Mouse (Mus musculus) right cerebral cortex, adult 2 months (tissue): ENCODE results near the gene Nsrp1.
"Not testable (repeated sequence)": the region's sequence is repeated elsewhere in the genome, so short reads cannot be mapped to it uniquely, and the experiment has no call there.

Experiments used
- DNase-seq, 2 experiments: peaks; one replicate each; pipeline ENCODE4 v3.0.0; 2021 to 2022; ENCODE audit warnings: low spot score in 2 of 2

The Nsrp1 gene

GRCm38 (mm10) chr11:77078273-77079134 is at the start of gene Nsrp1:
TSS of gene Nsrp1 (minus strand) at chr11:77078435.
- peak; percentile 93 to 96 for DNase-seq

- DNase-seq = no peak
Observed at GRCm38 (mm10) chr11:77111141-77111540, 32.9 kb upstream of the Nsrp1 start.

GRCm38 (mm10) chr11:77108442-77108841 is 30.2 kb upstream of the Nsrp1 start:
- DNase-seq = no peak

GRCm38 (mm10) chr11:77107872-77108271 is 29.6 kb upstream of the Nsrp1 start:
- DNase-seq = not testable (repeated sequence)

GRCm38 (mm10) chr11:77106961-77107360 is 28.7 kb upstream of the Nsrp1 start:
- no peak for DNase-seq

GRCm38 (mm10) chr11:77100137-77100937 is 22.1 kb upstream of the Nsrp1 start:
- DNase-seq = peak; percentile 84 to 85

GRCm38 (mm10) chr11:77098332-77098972 is 20.2 kb upstream of the Nsrp1 start:
- no peak for DNase-seq

- DNase-seq = no peak
Observed at GRCm38 (mm10) chr11:77096991-77097390, 18.8 kb upstream of the Nsrp1 start.

GRCm38 (mm10) chr11:77096581-77096980 is 18.3 kb upstream of the Nsrp1 start:
- no peak for DNase-seq

GRCm38 (mm10) chr11:77095206-77095605 is 17.0 kb upstream of the Nsrp1 start:
- DNase-seq = no peak

- no peak for DNase-seq
Observed at GRCm38 (mm10) chr11:77094136-77094535, 15.9 kb upstream of the Nsrp1 start.

- DNase-seq = peak; percentile 26 to 36
Observed at GRCm38 (mm10) chr11:77093208-77093607, 15.0 kb upstream of the Nsrp1 start.

- DNase-seq = no peak
Observed at GRCm38 (mm10) chr11:77089162-77089561, 10.9 kb upstream of the Nsrp1 start.

GRCm38 (mm10) chr11:77087004-77087403 is 8.8 kb upstream of the Nsrp1 start:
- no peak for DNase-seq

- no peak for DNase-seq
Observed at GRCm38 (mm10) chr11:77084001-77084682, 5.9 kb upstream of the Nsrp1 start.

GRCm38 (mm10) chr11:77079361-77079760 is 1.1 kb upstream of the Nsrp1 start:
- DNase-seq = no peak

- no peak for DNase-seq
Observed at GRCm38 (mm10) chr11:77077792-77078191, 443 bp downstream of the Nsrp1 start.

GRCm38 (mm10) chr11:77077331-77077730 is 904 bp downstream of the Nsrp1 start:
- DNase-seq = not testable (repeated sequence)

GRCm38 (mm10) chr11:77070721-77071120 is 7.5 kb downstream of the Nsrp1 start:
- peak; percentile 7 to 16 for DNase-seq

- DNase-seq = no peak
Observed at GRCm38 (mm10) chr11:77068825-77069224, 9.4 kb downstream of the Nsrp1 start.

GRCm38 (mm10) chr11:77063406-77063805 is 14.8 kb downstream of the Nsrp1 start:
- no peak for DNase-seq

GRCm38 (mm10) chr11:77061951-77062350 is 16.3 kb downstream of the Nsrp1 start:
- no peak for DNase-seq
